12 mouse cellular contexts compared by ENCODE assay signal in the genomic region with DNA sequence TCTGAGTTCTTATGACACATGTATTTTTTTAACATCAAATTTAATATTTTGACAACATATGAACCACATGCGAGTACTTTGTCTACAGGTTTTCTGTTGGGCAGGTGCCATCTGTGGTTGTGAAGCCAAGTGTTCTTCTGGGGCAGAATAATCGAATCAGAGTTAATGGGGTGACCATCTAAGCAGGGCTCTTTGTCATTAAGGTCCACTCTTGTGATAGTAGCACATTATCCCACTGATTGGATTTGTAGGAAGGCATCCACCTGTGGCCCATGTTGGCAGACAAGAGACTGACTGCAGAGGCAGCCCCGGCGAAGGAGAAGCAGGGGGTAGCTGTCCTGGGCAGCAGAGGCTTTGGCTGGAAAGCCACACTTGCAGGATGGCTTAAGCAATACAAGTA.
DNase-seq lines count a peak whose midpoint lies in the region; ATAC-seq lines count a peak whose summit lies in the region.
"Had no signal": no experiment of that assay in that cellular context is flagged by ENCODE, and none has a peak within 500 bp of the region (broad histone marks: within the 10 kb centered on the region; RNA-seq: fewer than 3 reads in every experiment).

No protein-coding gene starts in this region.

- H3K9ac ChIP-seq in forebrain, embryonic 12.5 days = no peak overlapping the region
- H3K9ac ChIP-seq in forebrain, embryonic 11.5 days (ENCODE audit: low read length) = no peak overlapping the region
- H3K9ac ChIP-seq in forebrain, embryonic 14.5 days (ENCODE audit: low read length) = no peak overlapping the region
- H3K9ac ChIP-seq in neural tube, embryonic 15.5 days (replicated peaks) = no peak overlapping the region
- H3K9ac ChIP-seq: liver, embryonic 13.5 days had no signal

- no peak overlapping the region for H3K4me2 ChIP-seq in forebrain, embryonic 12.5 days
- no peak overlapping the region for H3K4me2 ChIP-seq in forebrain, embryonic 11.5 days (ENCODE audit: low read depth, low read length, severe bottlenecking)
- no peak overlapping the region for H3K4me2 ChIP-seq in forebrain, embryonic 14.5 days (ENCODE audit: low read length)
- no peak overlapping the region for H3K4me2 ChIP-seq in neural tube, embryonic 15.5 days
- H3K4me2 ChIP-seq: heart, embryonic 11.5 days; liver, embryonic 13.5 days had no signal

- no peaks in the 10 kb centered on the region for H3K36me3 ChIP-seq in forebrain, embryonic 12.5 days (replicated peaks)
- no peaks in the 10 kb centered on the region for H3K36me3 ChIP-seq in forebrain, embryonic 11.5 days (ENCODE audit: control insufficient read depth, insufficient read depth, low read length)
- no peaks in the 10 kb centered on the region for H3K36me3 ChIP-seq in forebrain, embryonic 14.5 days (ENCODE audit: control insufficient read depth, insufficient read depth, low read length)
- H3K36me3 ChIP-seq in neural tube, embryonic 15.5 days = no peaks in the 10 kb centered on the region
- H3K36me3 ChIP-seq: G1E; liver, embryonic 13.5 days had no signal

- no peak for DNase-seq in forebrain, embryonic 11.5 days (ENCODE audit: low spot score)
- peak; percentile 63 for DNase-seq in left cerebral cortex, postnatal 4 days
- DNase-seq in left cerebral cortex, adult 9 months (ENCODE audit: low spot score in 2 of 2) = no peak
- peak; percentile 23 for DNase-seq in forebrain, embryonic 14.5 days (ENCODE audit: low spot score)
- DNase-seq in heart, postnatal 4 days = no peak
- DNase-seq: liver, embryonic 13.5 days had no signal

- intact Hi-C loops in left cerebral cortex, postnatal 4 days (cut with DNase I) = no loop called here

- ATAC-seq in forebrain, embryonic 12.5 days (ENCODE audit: low FRiP score) = 0 out of 2 replicates have a peak, but pooled peaks have one; percentile 33
- ATAC-seq in forebrain, embryonic 11.5 days (replicated peaks; ENCODE audit: low FRiP score) = no peak
- peak; percentile 61; the same call in 1 of the 2 replicates for ATAC-seq in forebrain, embryonic 14.5 days
- ATAC-seq in neural tube, embryonic 15.5 days (ENCODE audit: low FRiP score) = peak; percentile 47; the same call in 1 of the 2 replicates
- ATAC-seq in erythroid progenitor cell, adult 5-6 weeks (replicated peaks; ENCODE audit: low FRiP score, poor library complexity, severe bottlenecking) = no peak
- ATAC-seq: inflammation-experienced regulatory T-cells, adult 6 months had no signal

- H3K9me3 ChIP-seq in forebrain, embryonic 12.5 days = no peaks in the 10 kb centered on the region
- H3K9me3 ChIP-seq in forebrain, embryonic 11.5 days (ENCODE audit: control insufficient read depth, low read length) = no peaks in the 10 kb centered on the region
- H3K9me3 ChIP-seq in forebrain, embryonic 14.5 days (replicated peaks; ENCODE audit: control insufficient read depth, low read length) = no peaks in the 10 kb centered on the region
- no peaks in the 10 kb centered on the region for H3K9me3 ChIP-seq in neural tube, embryonic 15.5 days (replicated peaks)
- H3K9me3 ChIP-seq: G1E; liver, embryonic 13.5 days had no signal

- H3K27ac ChIP-seq in forebrain, embryonic 12.5 days = no peak overlapping the region
- H3K27ac ChIP-seq in forebrain, embryonic 11.5 days (ENCODE audit: low read depth, low read length) = no peak overlapping the region
- H3K27ac ChIP-seq in forebrain, embryonic 14.5 days (ENCODE audit: low read depth, low read length) = peak overlapping the region; percentile 64; the same call in 1 of the 2 replicates
- H3K27ac ChIP-seq in neural tube, embryonic 15.5 days (replicated peaks) = peak overlapping the region; percentile 69
- H3K27ac ChIP-seq: liver, embryonic 13.5 days had no signal

- peaks cover 4% of the 10 kb centered on the region for H3K4me1 ChIP-seq in forebrain, embryonic 12.5 days
- H3K4me1 ChIP-seq in forebrain, embryonic 11.5 days (replicated peaks; ENCODE audit: control insufficient read depth, insufficient read depth, low read length) = no peaks in the 10 kb centered on the region
- H3K4me1 ChIP-seq in forebrain, embryonic 14.5 days (ENCODE audit: control insufficient read depth, insufficient read depth, low read length) = peaks cover 6% of the 10 kb centered on the region
- H3K4me1 ChIP-seq in neural tube, embryonic 15.5 days = peaks cover 13% of the 10 kb centered on the region
- H3K4me1 ChIP-seq: liver, embryonic 13.5 days had no signal

- H3K4me3 ChIP-seq in forebrain, embryonic 12.5 days (replicated peaks) = no peak overlapping the region
- no peak overlapping the region for H3K4me3 ChIP-seq in forebrain, embryonic 11.5 days (ENCODE audit: low read depth, low read length)
- no peak overlapping the region for H3K4me3 ChIP-seq in forebrain, embryonic 14.5 days (ENCODE audit: low read depth, low read length)
- H3K4me3 ChIP-seq in neural tube, embryonic 15.5 days (replicated peaks) = no peak overlapping the region
- H3K4me3 ChIP-seq: liver, embryonic 13.5 days had no signal

- WGBS in forebrain, embryonic 12.5 days = 74% methylated on average over 4 of the region's 4 CpGs
- WGBS in forebrain, embryonic 11.5 days = 75% methylated on average over 4 of the region's 4 CpGs
- 55% methylated on average over 4 of the region's 4 CpGs for WGBS in forebrain, embryonic 14.5 days
- 68% methylated on average over 4 of the region's 4 CpGs for WGBS in neural tube, embryonic 15.5 days

- H3K27me3 ChIP-seq in forebrain, embryonic 12.5 days = no peaks in the 10 kb centered on the region
- no peaks in the 10 kb centered on the region for H3K27me3 ChIP-seq in forebrain, embryonic 11.5 days (ENCODE audit: control insufficient read depth, insufficient read depth, low read length)
- H3K27me3 ChIP-seq in forebrain, embryonic 14.5 days (replicated peaks; ENCODE audit: control insufficient read depth, insufficient read depth, low read length) = no peaks in the 10 kb centered on the region
- H3K27me3 ChIP-seq in neural tube, embryonic 15.5 days (replicated peaks) = no peaks in the 10 kb centered on the region
- H3K27me3 ChIP-seq: liver, embryonic 13.5 days had no signal

Comparison
In these comparisons a context has a peak if more than half of its experiments do, and no peak if none do; other contexts are left out.
1. ATAC-seq: peak in forebrain, embryonic 12.5 days (single experiment), forebrain, embryonic 14.5 days (single experiment) and neural tube, embryonic 15.5 days (single experiment); none in forebrain, embryonic 11.5 days (single experiment) and erythroid progenitor cell, adult 5-6 weeks (single experiment).
2. H3K27ac ChIP-seq: peak in forebrain, embryonic 14.5 days (single experiment) and neural tube, embryonic 15.5 days (single experiment); none in forebrain, embryonic 12.5 days (single experiment) and forebrain, embryonic 11.5 days (single experiment).
3. DNase-seq: peak in left cerebral cortex, postnatal 4 days (single experiment) and forebrain, embryonic 14.5 days (single experiment); none in forebrain, embryonic 11.5 days (single experiment), left cerebral cortex, adult 9 months (0 of 2) and heart, postnatal 4 days (single experiment).